Mouse (Mus musculus) heart, embryonic 11.5 days (tissue): Measurements from ENCODE around the gene Coro2a. TPM values are rescaled to one million over a fixed set of nuclear protein-coding genes. Genes with fewer than 3 reads are reported as not detected.

Experiments used
- ATAC-seq: fragments of 200-750 bp; cut with Nextera tagmentation; replicated peaks from 2 replicates; pipeline ENCODE4 v1.8.0; 2017; ENCODE audit warnings: moderate library complexity; ENCODE audit not compliant: insufficient number of reproducible peaks, low FRiP score, low TSS enrichment
- H3K27ac ChIP-seq: fragments of 300-500 bp; sonication (generic); 2 replicates; pipeline ENCODE4 v1.5.1; 2014; ENCODE audit warnings: mild to moderate bottlenecking, low read depth, low read length
- H3K27me3 ChIP-seq: fragments of 300-500 bp; sonication (generic); 2 replicates; pipeline ENCODE4 v1.6.1; 2014; ENCODE audit warnings: mild to moderate bottlenecking, low read length, mixed read lengths; ENCODE audit not compliant: control insufficient read depth, insufficient read depth
- H3K36me3 ChIP-seq: fragments of 300-500 bp; sonication (generic); 2 replicates; pipeline ENCODE4 v1.6.1; 2014; ENCODE audit warnings: mild to moderate bottlenecking, low read length, moderate library complexity, mixed read lengths; ENCODE audit not compliant: control insufficient read depth, insufficient read depth
- H3K4me1 ChIP-seq: fragments of 300-500 bp; sonication (generic); 2 replicates; pipeline ENCODE4 v1.6.1; 2014; ENCODE audit warnings: low read length; ENCODE audit not compliant: control insufficient read depth, insufficient read depth
- H3K4me2 ChIP-seq: fragments of 300-500 bp; sonication (generic); 2 replicates; pipeline ENCODE4 v1.6.1; 2014; ENCODE audit warnings: mild to moderate bottlenecking, moderate library complexity
- H3K4me3 ChIP-seq: fragments of 300-500 bp; sonication (generic); 2 replicates; pipeline ENCODE4 v1.5.1; 2014; ENCODE audit warnings: low read depth, low read length
- H3K9ac ChIP-seq: fragments of 300-500 bp; sonication (generic); 2 replicates; pipeline ENCODE4 v1.6.1; 2014; ENCODE audit warnings: mild to moderate bottlenecking, low read depth, low read length, moderate library complexity
- H3K9me3 ChIP-seq: fragments of 300-500 bp; sonication (generic); replicated peaks from 2 replicates; pipeline ENCODE4 v1.6.1; 2016; ENCODE audit warnings: low read length; ENCODE audit not compliant: control insufficient read depth
- WGBS: fragments of 180-500 bp; shearing (Covaris S2); extraction: QIAGEN DNeasy Blood & Tissue Kit; methylation state at CpG from one replicate; pipeline ENCODE4 v1.1.7; 2014; ENCODE audit not compliant: insufficient replicate concordance; 5-methylcytosine and 5-hydroxymethylcytosine counted together
- polyA plus RNA-seq: library from polyadenylated mRNA; unstranded; fragments of >200 nt; fragmentation: Nextera tagmentation; extraction: Ambion mirVana; gene quantifications from 2 replicates; pipeline ENCODE4 v1.2.1, GENCODE M21; 2014

The Coro2a gene
- polyA plus RNA-seq, 1 experiment from 2014 or later = 0.50 TPM

GRCm38 (mm10) chr4:46555762-46556161, 46.2 kb downstream of the Coro2a start:
- ATAC-seq = no peak
- no peaks in the 10 kb centered on the region for H3K36me3 ChIP-seq
- no peak overlapping the region for H3K4me2 ChIP-seq
- H3K27me3 ChIP-seq = no peaks in the 10 kb centered on the region
- H3K9ac ChIP-seq = no peak overlapping the region
- H3K4me3 ChIP-seq = no peak overlapping the region
- H3K9me3 ChIP-seq = no peaks in the 10 kb centered on the region
- H3K27ac ChIP-seq = no peak overlapping the region
- no peaks in the 10 kb centered on the region; the same call in 1 of the 2 replicates for H3K4me1 ChIP-seq
- 80% methylated on average over 9 of the region's 9 CpGs for WGBS

GRCm38 (mm10) chr4:46554295-46555069, 47.5 kb downstream of the Coro2a start:
- no peak overlapping the region for H3K27ac ChIP-seq
- H3K4me1 ChIP-seq = no peaks in the 10 kb centered on the region; the same call in 1 of the 2 replicates
- H3K9ac ChIP-seq = no peak overlapping the region
- H3K27me3 ChIP-seq = no peaks in the 10 kb centered on the region
- no peak overlapping the region for H3K4me3 ChIP-seq
- no peaks in the 10 kb centered on the region for H3K9me3 ChIP-seq
- 70% methylated on average over 10 of the region's 10 CpGs for WGBS
- no peak for ATAC-seq
- no peaks in the 10 kb centered on the region for H3K36me3 ChIP-seq
- no peak overlapping the region for H3K4me2 ChIP-seq

GRCm38 (mm10) chr4:46553864-46554263, 48.1 kb downstream of the Coro2a start:
- WGBS = 53% methylated on average over 1 of the region's 1 CpGs
- Histone ChIP-seq H3K4me3 (no peak overlapping the region), H3K4me2 (no peak overlapping the region), H3K9ac (no peak overlapping the region), H3K27ac (no peak overlapping the region), H3K9me3 (no peaks in the 10 kb centered on the region), H3K36me3 (no peaks in the 10 kb centered on the region), H3K4me1 (no peaks in the 10 kb centered on the region; the same call in 1 of the 2 replicates), H3K27me3 (no peaks in the 10 kb centered on the region)
- ATAC-seq = no peak

GRCm38 (mm10) chr4:46550406-46550805, 51.6 kb downstream of the Coro2a start:
- ATAC-seq = no peak
- Histone ChIP-seq H3K27ac (no peak overlapping the region), H3K4me3 (no peak overlapping the region), H3K4me2 (no peak overlapping the region), H3K9ac (no peak overlapping the region), H3K27me3 (peaks cover 9% of the 10 kb centered on the region; the same call in 1 of the 2 replicates), H3K36me3 (no peaks in the 10 kb centered on the region), H3K4me1 (no peaks in the 10 kb centered on the region; the same call in 1 of the 2 replicates), H3K9me3 (no peaks in the 10 kb centered on the region)
- 66% methylated on average over 8 of the region's 8 CpGs for WGBS

- 62% methylated on average over 9 of the region's 10 CpGs for WGBS
Observed at GRCm38 (mm10) chr4:46549979-46550378, 52.0 kb downstream of the Coro2a start.

GRCm38 (mm10) chr4:46546709-46547108, 55.3 kb downstream of the Coro2a start:
- 36% methylated on average over 6 of the region's 6 CpGs for WGBS
- Histone ChIP-seq H3K27ac (no peak overlapping the region), H3K36me3 (no peaks in the 10 kb centered on the region), H3K9me3 (no peaks in the 10 kb centered on the region), H3K9ac (no peak overlapping the region), H3K4me1 (no peaks in the 10 kb centered on the region), H3K4me2 (no peak overlapping the region), H3K27me3 (peaks cover 9% of the 10 kb centered on the region; the same call in 1 of the 2 replicates), H3K4me3 (no peak overlapping the region)
- no peak for ATAC-seq

More at GRCm38 (mm10) chr4:46549979-46550378, 52.0 kb downstream of the Coro2a start:
- ATAC-seq = no peak
- Histone ChIP-seq H3K4me3 (no peak overlapping the region), H3K27me3 (peaks cover 9% of the 10 kb centered on the region; the same call in 1 of the 2 replicates), H3K4me1 (no peaks in the 10 kb centered on the region; the same call in 1 of the 2 replicates), H3K36me3 (no peaks in the 10 kb centered on the region), H3K27ac (no peak overlapping the region), H3K4me2 (no peak overlapping the region), H3K9me3 (no peaks in the 10 kb centered on the region), H3K9ac (no peak overlapping the region)

- ATAC-seq = no peak
- Histone ChIP-seq H3K4me3 (no peak overlapping the region), H3K36me3 (no peaks in the 10 kb centered on the region), H3K4me1 (no peaks in the 10 kb centered on the region), H3K4me2 (no peak overlapping the region), H3K27ac (no peak overlapping the region), H3K27me3 (peaks cover 12% of the 10 kb centered on the region; the same call in 1 of the 2 replicates), H3K9ac (no peak overlapping the region), H3K9me3 (no peaks in the 10 kb centered on the region)
- 9% methylated on average over 9 of the region's 9 CpGs for WGBS
Observed at GRCm38 (mm10) chr4:46545498-46545897, 56.5 kb downstream of the Coro2a start.

GRCm38 (mm10) chr4:46544313-46544712, 57.7 kb downstream of the Coro2a start:
- no peak overlapping the region for H3K4me3 ChIP-seq
- H3K4me2 ChIP-seq = no peak overlapping the region
- H3K9ac ChIP-seq = no peak overlapping the region
- H3K36me3 ChIP-seq = no peaks in the 10 kb centered on the region
- no peak overlapping the region for H3K27ac ChIP-seq
- 29% methylated on average over 1 of the region's 1 CpGs for WGBS
- no peaks in the 10 kb centered on the region for H3K9me3 ChIP-seq
- H3K27me3 ChIP-seq = peaks cover 17% of the 10 kb centered on the region; the same call in 1 of the 2 replicates
- ATAC-seq = no peak
- H3K4me1 ChIP-seq = no peaks in the 10 kb centered on the region
